Mouse (Mus musculus) liver, postnatal 0 days (tissue): ENCODE data around the gene Cd6.

Experiments used
- CTCF ChIP-seq: sonication (generic); IDR thresholded peaks from 2 replicates; pipeline ENCODE4 v1.5.1; 2016; ENCODE audit warnings: antibody characterized with exemption, low read depth
- EP300 ChIP-seq: IDR thresholded peaks from 2 replicates; pipeline ENCODE4 v1.6.1; 2016; ENCODE audit warnings: antibody characterized with exemption, low read depth, mild to moderate bottlenecking

GRCm38 (mm10) chr19:10824061-10824460, 5.8 kb downstream of the Cd6 start:
- no peak for TF ChIP-seq CTCF
- no peak for TF ChIP-seq EP300
